Mouse (Mus musculus) liver, postnatal 0 days (tissue): ENCODE measurements at regions not wholly inside any gene's neighbourhood (a gene's known extent, or its start where the extent isn't known, plus 50 kb on each side); places are given as distances from the start of the nearest gene placed in this dataset.
"Not testable (repeated sequence)": the region's sequence is repeated elsewhere in the genome, so short reads cannot be mapped to it uniquely, and the experiment has no call there.

Experiments
- ATAC-seq: fragments of 200-750 bp; cut with Nextera tagmentation; 2 replicates; pipeline ENCODE4 v1.8.0; 2017; ENCODE audit warnings: mild to moderate bottlenecking, moderate library complexity
- DNase-seq: peaks from one replicate; pipeline ENCODE4 v3.0.0-alpha.2; 2016
- H3K27ac ChIP-seq: fragments of 300-500 bp; sonication (generic); 2 replicates; pipeline ENCODE4 v1.5.1; 2014; ENCODE audit warnings: antibody characterized with exemption, moderate library complexity, mild to moderate bottlenecking, low read depth
- H3K27me3 ChIP-seq: fragments of 300-500 bp; sonication (generic); 2 replicates; pipeline ENCODE4 v1.6.1; 2014; ENCODE audit warnings: low read length, control low read depth, mixed read lengths; ENCODE audit not compliant: insufficient read depth
- H3K36me3 ChIP-seq: fragments of 300-500 bp; sonication (generic); replicated peaks from 2 replicates; pipeline ENCODE4 v1.6.1; 2014; ENCODE audit warnings: mild to moderate bottlenecking, control low read depth, low read length, moderate library complexity, mixed read lengths; ENCODE audit not compliant: insufficient read depth
- H3K4me1 ChIP-seq: fragments of 300-500 bp; sonication (generic); 2 replicates; pipeline ENCODE4 v1.6.1; 2014; ENCODE audit warnings: antibody characterized with exemption, mild to moderate bottlenecking, control low read depth; ENCODE audit not compliant: insufficient read depth
- H3K4me2 ChIP-seq: fragments of 300-500 bp; sonication (generic); 2 replicates; pipeline ENCODE4 v1.6.1; 2014; ENCODE audit warnings: low read depth, mild to moderate bottlenecking, low read length, moderate library complexity, mixed read lengths
- H3K4me3 ChIP-seq: fragments of 300-500 bp; sonication (generic); 2 replicates; pipeline ENCODE4 v1.5.1; 2014; ENCODE audit warnings: low read depth, low read length
- H3K9ac ChIP-seq: fragments of 300-500 bp; sonication (generic); replicated peaks from 2 replicates; pipeline ENCODE4 v1.6.1; 2014; ENCODE audit warnings: mild to moderate bottlenecking, moderate library complexity
- H3K9me3 ChIP-seq: fragments of 300-500 bp; sonication (generic); 2 replicates; pipeline ENCODE4 v1.6.1; 2016; ENCODE audit warnings: mild to moderate bottlenecking, control low read depth, low read length, mixed read lengths
- CTCF ChIP-seq: sonication (generic); IDR thresholded peaks from 2 replicates; pipeline ENCODE4 v1.5.1; 2016; ENCODE audit warnings: antibody characterized with exemption, low read depth
- EP300 ChIP-seq: IDR thresholded peaks from 2 replicates; pipeline ENCODE4 v1.6.1; 2016; ENCODE audit warnings: antibody characterized with exemption, low read depth, mild to moderate bottlenecking
- WGBS: fragments of 180-500 bp; shearing (Covaris S2); extraction: QIAGEN DNeasy Blood & Tissue Kit; methylation state at CpG from one replicate; pipeline ENCODE4 v1.1.7; 2014; ENCODE audit not compliant: insufficient replicate concordance; 5-methylcytosine and 5-hydroxymethylcytosine counted together

DNA sequence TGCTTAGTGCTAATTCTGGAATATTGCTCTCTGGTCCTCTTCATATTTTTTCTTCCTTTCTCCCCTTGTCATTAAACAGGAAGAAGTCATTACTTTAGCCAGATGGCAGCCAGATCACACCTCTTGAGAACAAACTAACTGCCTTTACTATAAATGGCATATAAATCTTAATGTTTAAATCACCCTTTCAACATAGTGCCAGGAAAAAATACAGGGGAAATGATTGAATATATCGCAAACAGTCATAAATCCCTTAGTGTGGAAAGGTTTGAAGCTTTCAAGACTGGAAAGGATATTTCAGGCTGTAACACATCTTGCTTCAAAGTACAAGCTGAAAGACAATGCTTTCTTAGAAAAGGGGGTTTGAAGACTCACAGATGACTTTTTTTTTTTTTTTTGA, 259.0 kb upstream of the Col8a1 start:
- H3K4me2 ChIP-seq: no peak overlapping the region
- WGBS: 78% methylated on average over 1 of the region's 1 CpGs
- no peak for TF ChIP-seq CTCF
- H3K36me3 ChIP-seq: no peaks in the 10 kb centered on the region
- no peak overlapping the region for H3K27ac ChIP-seq
- no peak overlapping the region for H3K4me3 ChIP-seq
- ATAC-seq (no peak), DNase-seq (no peak)
- H3K9ac ChIP-seq: no peak overlapping the region
- no peaks in the 10 kb centered on the region for H3K9me3 ChIP-seq
- H3K4me1 ChIP-seq: no peaks in the 10 kb centered on the region
- H3K27me3 ChIP-seq: no peaks in the 10 kb centered on the region

GRCm38 (mm10) chr16:58027525-58027924, 273.0 kb upstream of the Col8a1 start:
- H3K4me3 ChIP-seq: no peak overlapping the region
- WGBS: 78% methylated on average over 2 of the region's 2 CpGs
- H3K27ac ChIP-seq: no peak overlapping the region
- H3K4me1 ChIP-seq: no peaks in the 10 kb centered on the region
- DNase-seq (no peak), ATAC-seq (no peak)
- no peak overlapping the region for H3K9ac ChIP-seq
- no peaks in the 10 kb centered on the region for H3K36me3 ChIP-seq
- H3K9me3 ChIP-seq: no peaks in the 10 kb centered on the region
- H3K27me3 ChIP-seq: no peaks in the 10 kb centered on the region
- TF ChIP-seq CTCF (no peak), EP300 (no peak)
- H3K4me2 ChIP-seq: no peak overlapping the region

- 75% methylated on average over 1 of the region's 1 CpGs for WGBS
- not testable (repeated sequence) for H3K36me3 ChIP-seq, H3K9ac ChIP-seq, H3K9me3 ChIP-seq, H3K4me1 ChIP-seq, H3K27me3 ChIP-seq, H3K4me2 ChIP-seq, ATAC-seq, H3K27ac ChIP-seq, DNase-seq, H3K4me3 ChIP-seq
Observed at GRCm38 (mm10) chr16:58028541-58028940, 274.0 kb upstream of the Col8a1 start.

GRCm38 (mm10) chr16:58029674-58030073, 275.1 kb upstream of the Col8a1 start:
- DNase-seq: no peak
- Histone ChIP-seq H3K36me3 (no peaks in the 10 kb centered on the region), H3K27me3 (no peaks in the 10 kb centered on the region), H3K4me2 (no peak overlapping the region), H3K4me3 (no peak overlapping the region), H3K9me3 (no peaks in the 10 kb centered on the region), H3K27ac (no peak overlapping the region), H3K4me1 (no peaks in the 10 kb centered on the region), H3K9ac (no peak overlapping the region)
- TF ChIP-seq CTCF (no peak), EP300 (no peak)
- 70% methylated on average over 5 of the region's 5 CpGs for WGBS
- ATAC-seq: no peak

DNA sequence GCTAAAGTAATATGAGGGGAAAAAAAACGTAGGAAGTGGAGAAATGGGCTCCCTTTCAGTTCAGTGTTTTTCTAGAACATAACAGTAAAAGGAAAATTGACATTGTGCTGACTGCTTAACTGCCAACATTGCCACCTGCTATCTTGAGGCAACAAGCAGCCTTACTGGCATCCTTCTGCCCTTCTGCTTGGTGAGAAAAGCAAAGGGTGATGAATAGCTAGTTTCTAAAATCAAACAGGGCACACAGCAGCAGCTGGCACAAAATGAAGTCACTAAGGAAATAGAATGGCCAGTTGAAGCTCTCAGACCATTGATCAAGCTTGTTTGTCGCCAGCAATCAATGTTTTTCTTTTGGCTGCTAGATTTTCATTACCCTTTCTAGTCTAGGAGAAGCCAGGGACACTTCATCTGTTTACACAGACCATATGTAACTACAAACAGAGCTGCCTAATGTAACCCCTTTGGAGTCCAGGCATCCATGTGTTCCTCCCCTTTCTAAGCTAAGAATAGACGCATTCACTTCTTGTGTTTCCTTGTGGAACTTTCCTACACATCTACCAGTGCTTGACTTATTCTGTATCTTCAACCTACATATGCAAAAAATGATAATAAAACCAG, 314.2 kb upstream of the Col8a1 start:
- no peak for ATAC-seq
- Histone ChIP-seq H3K36me3 (no peaks in the 10 kb centered on the region), H3K4me1 (no peaks in the 10 kb centered on the region), H3K9ac (no peak overlapping the region), H3K9me3 (no peaks in the 10 kb centered on the region), H3K27ac (no peak overlapping the region), H3K4me3 (no peak overlapping the region), H3K27me3 (no peaks in the 10 kb centered on the region), H3K4me2 (no peak overlapping the region)
- 52% methylated on average over 3 of the region's 3 CpGs for WGBS
- no peak for DNase-seq
- TF ChIP-seq EP300 (no peak), CTCF (no peak)

DNA sequence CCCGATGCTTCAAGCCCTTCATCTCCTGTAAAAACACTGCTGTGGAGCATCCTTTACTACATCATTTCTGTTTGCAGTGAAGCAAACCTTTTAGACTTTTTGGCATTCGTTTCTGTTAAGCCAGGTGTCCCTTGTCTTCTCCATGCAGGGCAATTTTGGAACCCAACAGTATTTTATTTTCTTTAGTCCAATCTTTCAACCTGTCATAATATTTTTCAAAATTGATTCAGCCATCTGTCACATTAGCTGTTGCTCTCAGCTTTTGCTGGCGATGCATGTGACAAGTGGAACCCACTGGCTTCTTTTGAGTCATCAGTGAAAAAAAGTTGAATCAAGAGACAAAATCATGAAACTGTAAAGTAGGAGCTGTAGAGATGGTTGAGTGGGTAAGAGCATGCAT, 317.9 kb upstream of the Col8a1 start:
- Histone ChIP-seq H3K9ac (no peak overlapping the region), H3K27ac (no peak overlapping the region), H3K9me3 (no peaks in the 10 kb centered on the region), H3K36me3 (no peaks in the 10 kb centered on the region), H3K27me3 (no peaks in the 10 kb centered on the region), H3K4me1 (no peaks in the 10 kb centered on the region), H3K4me3 (no peak overlapping the region), H3K4me2 (no peak overlapping the region)
- ATAC-seq (no peak), DNase-seq (no peak)
- 67% methylated on average over 3 of the region's 3 CpGs for WGBS
- TF ChIP-seq EP300 (no peak), CTCF (no peak)

GRCm38 (mm10) chr16:58100351-58100750, 307.9 kb upstream of the Dcbld2 start:
- ATAC-seq: no peak
- Histone ChIP-seq H3K36me3 (no peaks in the 10 kb centered on the region), H3K4me2 (no peak overlapping the region), H3K9ac (no peak overlapping the region), H3K27ac (no peak overlapping the region), H3K4me3 (no peak overlapping the region), H3K27me3 (no peaks in the 10 kb centered on the region), H3K4me1 (no peaks in the 10 kb centered on the region), H3K9me3 (no peaks in the 10 kb centered on the region)
- 73% methylated on average over 4 of the region's 4 CpGs for WGBS
- TF ChIP-seq CTCF (no peak), EP300 (no peak)
- DNase-seq: no peak
